Mouse (Mus musculus): ENCODE data around the gene Dpm2.

DNA sequence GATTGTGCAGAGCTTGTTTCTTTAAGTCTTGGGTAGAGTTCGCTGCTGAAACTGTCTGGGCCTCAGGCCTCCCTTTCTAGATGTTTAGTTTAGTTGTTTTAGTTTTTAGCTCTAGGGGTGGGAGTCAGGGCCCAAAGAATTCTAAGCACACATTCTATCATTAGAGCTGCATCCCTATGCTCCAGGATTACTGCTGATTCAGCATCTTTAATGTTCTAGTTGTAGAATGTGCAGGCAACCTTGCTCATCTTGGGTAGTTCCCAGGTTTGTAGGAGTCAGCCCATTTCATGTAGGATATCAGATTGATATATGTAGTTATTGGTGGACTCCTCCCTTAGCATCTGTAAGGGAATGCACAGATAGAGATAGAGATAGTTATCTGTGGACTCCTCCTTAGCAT is 46.5 kb downstream of the Dpm2 start:
- TF ChIP-seq CTCF (IDR thresholded peaks at IDR 0.05; ENCODE audit: borderline replicate concordance, insufficient read depth, low read depth, low read length), result no peak
- TF ChIP-seq POLR2A (IDR thresholded peaks at IDR 0.05; ENCODE audit: borderline replicate concordance, insufficient read depth, low read length), result no peak

Data from cerebellum, adult 2 months (tissue).